Mouse (Mus musculus) heart, adult 2 months (tissue): ENCODE measurements around the gene Cdcp2. TPM values are rescaled to one million over a fixed set of nuclear protein-coding genes. Genes with fewer than 3 reads are reported as not detected.

Experiments used
- DNase-seq, 2 experiments: peaks; one replicate each; pipeline ENCODE4 v3.0.0; 2021
- H3K27ac ChIP-seq: fragments of 200-600 bp; 2 replicates; pipeline ENCODE4 v1.8.1; 2022
- H3K27me3 ChIP-seq: fragments of 200-500 bp; 2 replicates; pipeline ENCODE4 v1.6.1; 2012; ENCODE audit warnings: mild to moderate bottlenecking, low read length, inconsistent platforms, mixed read lengths; ENCODE audit not compliant: control insufficient read depth, insufficient read depth
- H3K36me3 ChIP-seq: fragments of 200-500 bp; 2 replicates; pipeline ENCODE4 v1.6.1; 2012; ENCODE audit warnings: low read length, inconsistent platforms; ENCODE audit not compliant: control insufficient read depth, insufficient read depth
- H3K4me1 ChIP-seq: fragments of 200-500 bp; 2 replicates; pipeline ENCODE4 v1.6.1; 2011; ENCODE audit warnings: low read length; ENCODE audit not compliant: control insufficient read depth, insufficient read depth
- H3K4me3 ChIP-seq: fragments of 200-600 bp; 2 replicates; pipeline ENCODE4 v1.8.1; 2022
- H3K79me2 ChIP-seq: fragments of 200-500 bp; replicated peaks from 2 replicates; pipeline ENCODE4 v1.6.1; 2012; ENCODE audit warnings: mild to moderate bottlenecking, inconsistent platforms, low read length, moderate library complexity, mixed read lengths; ENCODE audit not compliant: control insufficient read depth, insufficient read depth
- H3K9ac ChIP-seq: fragments of 200-500 bp; 2 replicates; pipeline ENCODE4 v1.6.1; 2012; ENCODE audit warnings: low read depth, mild to moderate bottlenecking, control low read depth, inconsistent platforms, low read length, mixed read lengths
- CTCF ChIP-seq: fragments of 200-600 bp; IDR thresholded peaks from 2 replicates; pipeline ENCODE4 v1.8.1; 2022; ENCODE audit warnings: antibody characterized with exemption, mild to moderate bottlenecking, moderate library complexity
- EP300 ChIP-seq: fragments of 200-500 bp; IDR thresholded peaks from 2 replicates; pipeline ENCODE4 v1.6.1; 2011; ENCODE audit warnings: low read depth, low read length, control low read depth; ENCODE audit not compliant: insufficient read depth
- POLR2A ChIP-seq: fragments of 200-500 bp; IDR thresholded peaks from 2 replicates; pipeline ENCODE4 v1.6.1; 2011; ENCODE audit warnings: mild to moderate bottlenecking, low read depth, low read length, control low read depth; ENCODE audit not compliant: insufficient read depth
- WGBS: fragments of 180-500 bp; shearing (Covaris S2); methylation state at CpG from one replicate; pipeline ENCODE4 v1.1.7; 2018; 5-methylcytosine and 5-hydroxymethylcytosine counted together
- intact Hi-C: fragments of 180-260 bp; cut with DNase I; formaldehyde crosslinking; loops from one replicate; pipeline ENCODE4 v1.15.1; 2025
- long read RNA-seq: library from polyadenylated mRNA; stranded (forward); transcript quantifications from one replicate; pipeline ENCODE4 v2.0.0, GENCODE M21; 2021
- polyA plus RNA-seq: library from polyadenylated mRNA; depleted of rRNA; stranded (reverse); fragments of >200 nt; gene quantifications from 2 replicates; pipeline ENCODE4 v1.2.3, GENCODE M21; 2012; rRNA removed
- total RNA-seq, 2 experiments: library from RNA; stranded (reverse); gene quantifications; 2 replicates each; pipeline ENCODE4 v1.2.3; 2021

The Cdcp2 gene
- total RNA-seq (not detected), polyA plus RNA-seq (not detected in 2 replicates)
- long read RNA-seq, result 0 reads

- Histone ChIP-seq H3K4me3 (no peak within 1 kb of the TSS), H3K9ac (no peak within 1 kb of the TSS), H3K4me1 (no peaks in the 10 kb centered on the region), H3K27me3 (no peaks in the 10 kb centered on the region), H3K79me2 (no peaks in the 10 kb centered on the region), H3K27ac (no peak within 1 kb of the TSS), H3K36me3 (no peaks in the 10 kb centered on the region)
- DNase-seq, result no peak
- intact Hi-C loops, result no loop called here
- TF ChIP-seq CTCF (no peak), EP300 (no peak), POLR2A (no peak)
- WGBS, result 69% methylated on average over 16 of the region's 16 CpGs
Observed at GRCm38 (mm10) chr4:107096841-107097373, at the start of gene Cdcp2. TSS of gene Cdcp2 (plus strand) at chr4:107096891.

GRCm38 (mm10) chr4:107047806-107048205 lies 48.9 kb upstream of the Cdcp2 start:
- H3K79me2 ChIP-seq, result no peaks in the 10 kb centered on the region
- no peak overlapping the region for H3K27ac ChIP-seq
- no peaks in the 10 kb centered on the region for H3K27me3 ChIP-seq
- TF ChIP-seq EP300 (no peak), POLR2A (no peak), CTCF (no peak)
- DNase-seq, result no peak
- H3K4me3 ChIP-seq, result no peak overlapping the region
- intact Hi-C loops, result no loop called here
- no peaks in the 10 kb centered on the region for H3K4me1 ChIP-seq
- 82% methylated on average over 5 of the region's 5 CpGs for WGBS
- no peaks in the 10 kb centered on the region for H3K36me3 ChIP-seq
- no peak overlapping the region for H3K9ac ChIP-seq

GRCm38 (mm10) chr4:107048568-107049162 lies 48.0 kb upstream of the Cdcp2 start:
- Histone ChIP-seq H3K4me1 (no peaks in the 10 kb centered on the region), H3K27me3 (no peaks in the 10 kb centered on the region), H3K9ac (no peak overlapping the region), H3K36me3 (no peaks in the 10 kb centered on the region), H3K4me3 (no peak overlapping the region), H3K79me2 (no peaks in the 10 kb centered on the region), H3K27ac (no peak overlapping the region)
- 70% methylated on average over 11 of the region's 11 CpGs for WGBS
- TF ChIP-seq EP300, result no peak
- no peak for TF ChIP-seq POLR2A
- no peak for TF ChIP-seq CTCF
- intact Hi-C loops, result no loop called here
- peak; percentile 58 to 68 for DNase-seq

- H3K27me3 ChIP-seq, result no peaks in the 10 kb centered on the region
Observed at GRCm38 (mm10) chr4:107051889-107052288, 44.8 kb upstream of the Cdcp2 start.

GRCm38 (mm10) chr4:107052962-107053553 lies 43.6 kb upstream of the Cdcp2 start:
- DNase-seq, result no peak
- intact Hi-C loops, result loop anchor here (5.0 kb wide), 1 partner anchor 216 kb away; no protein-coding TSS in a partner anchor
- 62% methylated on average over 5 of the region's 5 CpGs for WGBS

More at GRCm38 (mm10) chr4:107051889-107052288, 44.8 kb upstream of the Cdcp2 start:
- Histone ChIP-seq H3K36me3 (no peaks in the 10 kb centered on the region), H3K27ac (no peak overlapping the region), H3K79me2 (no peaks in the 10 kb centered on the region), H3K4me3 (no peak overlapping the region), H3K9ac (no peak overlapping the region), H3K4me1 (no peaks in the 10 kb centered on the region)
- intact Hi-C loops, result loop anchor here (5.0 kb wide), 1 partner anchor 215 kb away; no protein-coding TSS in a partner anchor
- no peak for TF ChIP-seq CTCF
- 57% methylated on average over 4 of the region's 4 CpGs for whole genome bisulfite sequencing
- DNase-seq, result no peak

GRCm38 (mm10) chr4:107056088-107056487 lies 40.6 kb upstream of the Cdcp2 start:
- intact Hi-C loops, result no loop called here
- no peak for DNase-seq
- no peaks in the 10 kb centered on the region for H3K79me2 ChIP-seq
- H3K36me3 ChIP-seq, result no peaks in the 10 kb centered on the region
- no peak overlapping the region for H3K9ac ChIP-seq
- H3K4me3 ChIP-seq, result no peak overlapping the region
- 40% methylated on average over 3 of the region's 3 CpGs for WGBS
- no peaks in the 10 kb centered on the region for H3K27me3 ChIP-seq
- H3K4me1 ChIP-seq, result no peaks in the 10 kb centered on the region
- H3K27ac ChIP-seq, result no peak overlapping the region
- TF ChIP-seq CTCF (no peak), POLR2A (no peak), EP300 (no peak)

More at GRCm38 (mm10) chr4:107052962-107053553, 43.6 kb upstream of the Cdcp2 start:
- H3K36me3 ChIP-seq, result no peaks in the 10 kb centered on the region
- TF ChIP-seq CTCF (peak; percentile 33), EP300 (no peak)
- no peak overlapping the region for H3K9ac ChIP-seq
- no peaks in the 10 kb centered on the region for H3K4me1 ChIP-seq
- no peaks in the 10 kb centered on the region for H3K27me3 ChIP-seq
- H3K27ac ChIP-seq, result no peak overlapping the region
- H3K79me2 ChIP-seq, result no peaks in the 10 kb centered on the region
- H3K4me3 ChIP-seq, result no peak overlapping the region
